Mouse (Mus musculus): ENCODE data around the gene Ppp1r16b. TPM values are rescaled to one million over a fixed set of nuclear protein-coding genes. Genes with fewer than 3 reads are reported as not detected.
A peak's percentile ranks its signal among the peaks of the same experiment; 100 is the strongest.

Ppp1r16b gene
- total RNA-seq, 1 experiment from 2014 or later, result 19.0 TPM

GRCm38 (mm10) chr2:158770126-158770757 is 105.0 kb downstream of the Ppp1r16b start:
- DNase-seq, result no peak

- DNase-seq, result no peak
These were observed 106.0 kb downstream of the Ppp1r16b start for GRCm38 (mm10) chr2:158771066-158771763.

- no peak for DNase-seq
These were observed 107.6 kb downstream of the Ppp1r16b start for GRCm38 (mm10) chr2:158772808-158773207.

- no peak for DNase-seq
These were observed 109.7 kb downstream of the Ppp1r16b start for GRCm38 (mm10) chr2:158774886-158775285.

- no peak for DNase-seq
These were observed 111.5 kb downstream of the Ppp1r16b start for GRCm38 (mm10) chr2:158776716-158777115.

- no peak for DNase-seq
These were observed 112.3 kb downstream of the Ppp1r16b start for GRCm38 (mm10) chr2:158777490-158777889.

DNA sequence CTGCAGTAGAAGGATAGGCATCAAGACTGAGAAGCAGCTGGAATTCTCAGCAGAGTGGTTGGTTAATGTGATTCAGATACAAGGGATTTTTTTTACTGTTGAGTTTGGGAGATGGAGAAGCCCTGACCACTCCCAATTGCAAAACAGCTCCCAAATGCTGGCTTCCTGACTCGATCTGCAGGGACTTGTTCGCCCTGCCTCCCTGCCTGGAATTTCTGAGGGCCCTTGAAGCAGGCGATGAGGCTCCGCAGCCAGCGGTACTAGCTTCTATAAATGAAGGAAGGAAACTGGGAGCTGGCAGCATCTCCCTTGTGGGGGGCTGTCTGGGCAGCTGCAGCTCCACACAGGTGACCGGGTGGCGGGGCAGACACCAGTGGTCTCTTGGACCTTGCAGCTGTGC is 113.2 kb downstream of the Ppp1r16b start:
- no peak for DNase-seq

DNA sequence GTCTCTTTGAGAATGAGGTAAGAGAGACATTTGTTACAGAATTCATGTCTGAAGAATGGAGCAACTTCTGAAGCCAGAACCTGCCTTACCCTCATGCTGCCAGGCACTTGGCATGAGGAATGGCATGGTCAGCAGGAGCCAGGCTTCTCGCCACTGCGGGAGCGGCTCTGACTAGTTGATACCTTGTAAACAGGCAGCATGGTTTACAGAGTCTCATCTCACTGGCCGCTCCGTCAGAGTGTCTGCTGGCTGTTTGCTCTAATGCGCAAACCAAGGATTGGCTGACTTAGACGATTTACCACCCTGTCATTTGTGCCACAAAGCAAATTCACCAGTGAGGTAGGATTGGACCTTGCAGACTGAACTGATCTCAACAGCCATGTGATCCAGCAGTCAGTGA is 115.9 kb downstream of the Ppp1r16b start:
- no peak for DNase-seq

DNA sequence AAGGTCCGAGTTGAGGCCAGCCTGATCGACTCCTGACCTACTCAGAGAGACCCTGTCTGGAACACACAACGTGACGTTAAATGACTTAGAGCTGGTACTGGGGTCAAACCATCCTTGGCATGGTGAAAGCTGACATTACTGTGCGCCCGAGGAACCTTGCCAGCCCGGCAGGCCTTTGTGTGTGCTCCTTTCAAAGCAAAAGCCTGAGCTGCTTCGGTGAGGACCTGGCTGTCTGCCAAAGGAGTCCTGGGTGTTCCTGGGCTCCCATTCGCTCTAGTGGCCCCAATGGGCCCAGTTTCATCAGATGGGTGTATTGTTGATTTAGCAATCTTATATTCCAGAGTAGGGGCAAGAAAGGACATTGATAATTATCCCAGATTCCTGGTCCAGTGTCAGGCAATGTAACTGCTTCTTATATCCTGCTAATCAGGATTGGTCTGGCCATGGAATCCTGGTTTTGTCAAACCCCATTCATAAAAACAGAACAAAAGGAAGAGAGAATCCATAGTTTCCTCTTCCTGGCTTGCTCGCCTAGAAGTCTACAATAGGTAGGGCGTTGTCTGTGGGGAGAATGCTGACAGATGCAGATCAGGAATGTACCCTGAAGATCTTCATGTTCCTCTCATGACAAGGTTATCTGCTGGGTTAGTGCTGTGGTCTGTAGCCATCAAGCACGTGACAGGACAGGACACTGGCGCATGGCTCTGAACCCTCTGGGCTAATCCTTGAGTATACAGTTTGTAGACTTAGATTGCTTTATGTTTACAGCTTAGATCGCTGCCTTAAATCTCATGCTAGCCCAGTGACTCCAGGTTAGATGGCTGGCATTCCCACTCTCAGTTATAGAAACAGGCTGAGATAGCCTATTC is 122.0 kb downstream of the Ppp1r16b start:
- peak; percentile 51 for DNase-seq

DNA sequence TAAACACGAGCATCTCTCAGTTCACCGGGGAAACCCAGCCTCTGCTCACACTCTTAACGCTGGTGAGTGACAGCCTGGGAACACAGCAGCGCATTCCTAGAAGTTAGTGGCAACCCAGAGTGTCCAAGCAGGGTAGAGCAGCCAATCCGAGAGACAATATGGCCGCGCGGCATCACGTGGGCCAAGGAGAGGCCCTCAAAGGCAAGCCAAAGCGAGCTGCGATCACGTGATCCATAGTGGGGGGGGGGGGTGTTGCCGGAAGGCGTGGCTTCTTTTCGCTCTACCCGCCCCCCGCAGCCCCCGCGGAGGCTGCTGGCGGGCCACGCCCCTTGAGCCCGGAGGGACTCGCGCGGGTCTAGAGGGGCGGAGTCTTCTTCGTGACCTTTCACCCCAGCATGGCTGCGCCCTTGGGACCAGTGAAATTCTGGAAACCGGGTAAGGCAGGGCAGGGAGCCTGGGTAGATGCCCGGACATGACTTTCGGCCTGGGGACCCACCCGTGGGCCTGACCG is 129.4 kb downstream of the Ppp1r16b start, which contains the start of gene Dhx35:
Gene Dhx35, plus strand, starts transcription at position 314 of the 511 bp plus-strand sequence.
- DNase-seq, result peak; percentile 92

- DNase-seq, result no peak
These were observed 129.8 kb downstream of the Ppp1r16b start for GRCm38 (mm10) chr2:158795043-158795442.

DNA sequence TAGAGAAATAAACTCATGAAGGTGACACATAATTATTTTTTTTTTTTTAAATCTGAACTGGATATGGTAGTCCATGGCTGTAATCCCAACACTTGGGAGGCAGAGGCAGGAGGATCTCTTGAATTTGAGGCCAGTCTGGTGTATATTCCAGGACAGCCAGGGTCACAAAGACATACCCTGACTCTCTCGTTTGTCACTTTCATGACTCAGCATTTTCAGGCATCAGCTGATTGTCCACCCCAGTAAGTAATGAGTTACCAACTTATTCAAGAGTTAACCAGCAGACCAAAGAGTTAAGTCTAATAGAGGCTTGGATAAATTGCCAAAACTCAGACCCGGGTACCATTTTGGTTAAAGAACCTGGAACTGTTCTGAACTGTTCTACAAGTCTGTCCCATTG is 130.7 kb downstream of the Ppp1r16b start:
- DNase-seq, result no peak

DNA sequence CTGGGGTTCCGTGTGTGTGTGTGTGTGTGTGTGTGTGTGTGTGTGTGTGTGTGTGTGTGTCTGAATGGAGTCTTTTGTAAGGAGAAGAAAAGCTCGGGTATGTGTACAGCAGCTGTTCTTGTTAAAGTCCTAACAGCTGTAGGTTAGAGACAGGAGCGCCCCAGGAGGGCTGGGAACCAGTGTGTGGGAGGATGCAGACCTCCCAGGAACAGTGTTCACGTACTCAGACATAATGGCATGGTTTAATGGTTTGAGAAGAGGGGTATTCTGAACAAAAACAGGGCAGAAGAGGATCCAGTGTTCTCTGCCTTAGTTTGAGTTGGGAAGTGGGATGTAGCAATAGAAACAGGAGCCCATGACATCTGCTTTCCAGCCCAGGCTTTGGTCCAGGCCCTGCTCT is 134.1 kb downstream of the Ppp1r16b start:
- no peak for DNase-seq

DNA sequence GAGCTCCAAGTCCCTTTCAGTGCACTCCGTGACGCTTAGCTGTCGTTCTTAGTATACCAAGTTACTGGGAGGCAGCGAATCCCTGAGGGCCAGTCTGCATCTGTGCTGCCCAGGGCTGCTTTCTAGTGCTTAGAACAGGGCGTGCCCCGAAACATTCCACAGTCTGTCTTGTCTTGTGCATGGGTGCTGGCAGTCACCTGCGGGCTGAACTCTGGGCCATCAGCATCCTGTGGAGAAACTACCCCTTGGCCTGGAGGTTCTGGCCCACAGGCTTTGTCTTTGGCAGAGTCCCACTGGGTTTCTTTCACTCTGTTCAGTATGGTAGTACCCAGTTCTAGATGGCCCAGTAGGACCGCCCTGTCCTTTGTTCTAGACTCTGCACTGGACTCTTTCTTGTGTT is 135.6 kb downstream of the Ppp1r16b start:
- DNase-seq, result no peak

GRCm38 (mm10) chr2:158803575-158803974 is 138.4 kb downstream of the Ppp1r16b start:
- DNase-seq, result no peak

GRCm38 (mm10) chr2:158815686-158816085 is 150.5 kb downstream of the Ppp1r16b start:
- no peak for DNase-seq

Small RNAs within 50 kb of the gene (microRNA-seq; reads per million reads assigned to microRNA genes)
- gene Gm26141 (0 reads per million in 2 experiments), gene Mir3474 (2.5 to 3.8 reads per million in 2 experiments)

Other genes starting within 250 kb of the Ppp1r16b start
- gene Adig, start 162.8 kb upstream of the Ppp1r16b start, total RNA-seq (2021), result 43.7 and 44.2 TPM in 2 replicates
- gene Arhgap40, start 152.6 kb upstream of the Ppp1r16b start, total RNA-seq (2021), result not detected in 2 replicates
- not detected in 2 replicates for gene Slc32a1, start 54.6 kb upstream of the Ppp1r16b start, total RNA-seq (2021)
- gene Actr5, start 40.5 kb upstream of the Ppp1r16b start, total RNA-seq (2021), result 9.9 and 14.8 TPM in 2 replicates
- 2.3 and 2.8 TPM in 2 replicates for gene Fam83d, start 102.7 kb downstream of the Ppp1r16b start, total RNA-seq (2021)
- gene Dhx35, start 129.4 kb downstream of the Ppp1r16b start, total RNA-seq (2021), result 15.3 and 15.4 TPM in 2 replicates